Mouse (Mus musculus) Patski (cell line): Measurements from ENCODE around the gene Cyth2. TPM values are rescaled to one million over a fixed set of nuclear protein-coding genes. Genes with fewer than 3 reads are reported as not detected.

ENCODE experiments used
- ATAC-seq: fragments of 100-300 bp; one replicate; pipeline ENCODE4 v1.8.0; 2021
- CTCF ChIA-PET: fragments of 350-600 bp; sonication (Branson Sonifier 250); formaldehyde crosslinking; loops from one replicate; lab custom pipeline; 2022; ENCODE audit warnings: inconsistent platforms; lab: Charles Lee
- POLR2A ChIA-PET: fragments of 350-600 bp; sonication (Branson Sonifier 250); formaldehyde crosslinking; loops from one replicate; lab custom pipeline; 2022; ENCODE audit warnings: antibody characterized with exemption, inconsistent platforms; lab: Charles Lee
- DNase-seq: peaks from one replicate; pipeline ENCODE4 v3.0.0-alpha.2; 2011; ENCODE audit warnings: low read depth, low spot score
- H3K27me3 ChIP-seq: fragments of 371-371 bp; one replicate; pipeline ENCODE4 v1.5.1; 2021
- CTCF ChIP-seq: fragments of 100-300 bp; IDR thresholded peaks from one replicate; pipeline ENCODE4 v1.5.1; 2021
- in situ Hi-C: fragments of 300-500 bp; cut with MboI; formaldehyde crosslinking; loops from 3 replicates; pipeline ENCODE4 v1.11.1; 2018; ENCODE audit warnings: low pct_unique_long_range_greater_than_20kb, mixed read lengths
- polyA plus RNA-seq: library from polyadenylated mRNA; unstranded; gene quantifications from one replicate; pipeline ENCODE4 v1.2.3, GENCODE M21; 2021

Cyth2 gene
- polyA plus RNA-seq, 1 experiment from 2014 or later, result 149 TPM

DNA sequence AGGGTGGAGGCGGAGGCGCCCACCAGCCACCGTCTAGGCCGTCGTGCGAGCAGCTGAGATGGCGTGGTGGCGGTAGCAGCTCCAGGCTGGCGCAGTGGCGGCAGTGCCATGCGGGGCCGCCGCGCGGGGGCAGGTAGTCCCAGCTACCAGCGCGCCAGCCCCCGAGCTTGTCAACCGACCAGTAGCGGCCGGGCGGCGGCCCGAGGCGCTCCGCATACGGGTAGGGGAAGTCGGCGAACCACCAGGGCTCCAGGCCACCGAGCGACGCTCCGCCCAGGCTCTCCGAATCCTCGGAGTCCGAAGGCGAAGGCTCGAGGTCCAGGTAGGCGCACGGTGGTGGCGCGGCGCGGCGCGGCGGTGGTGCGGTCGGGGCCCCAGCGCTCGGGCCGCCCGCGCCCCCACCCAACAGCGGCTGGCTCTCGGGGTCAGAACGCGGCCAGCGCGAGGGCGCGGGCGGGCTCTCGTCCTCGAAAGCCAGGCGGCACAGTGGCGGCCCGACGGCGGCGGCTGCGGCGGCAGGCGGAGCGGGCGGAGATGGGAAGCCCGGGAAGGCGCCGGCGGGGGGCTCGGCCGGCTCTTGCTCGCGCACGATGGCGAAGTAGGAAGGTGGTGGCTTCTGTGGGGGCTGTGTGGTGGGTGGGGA lies 18.9 kb upstream of the Cyth2 start:
- POLR2A ChIA-PET, result no interaction called here
- ATAC-seq (no peak), DNase-seq (no peak)
- in situ Hi-C loops, result no loop called here
- TF ChIP-seq CTCF, result no peak
- H3K27me3 ChIP-seq, result no peaks in the 10 kb centered on the region
- CTCF ChIA-PET, result no interaction called here

DNA sequence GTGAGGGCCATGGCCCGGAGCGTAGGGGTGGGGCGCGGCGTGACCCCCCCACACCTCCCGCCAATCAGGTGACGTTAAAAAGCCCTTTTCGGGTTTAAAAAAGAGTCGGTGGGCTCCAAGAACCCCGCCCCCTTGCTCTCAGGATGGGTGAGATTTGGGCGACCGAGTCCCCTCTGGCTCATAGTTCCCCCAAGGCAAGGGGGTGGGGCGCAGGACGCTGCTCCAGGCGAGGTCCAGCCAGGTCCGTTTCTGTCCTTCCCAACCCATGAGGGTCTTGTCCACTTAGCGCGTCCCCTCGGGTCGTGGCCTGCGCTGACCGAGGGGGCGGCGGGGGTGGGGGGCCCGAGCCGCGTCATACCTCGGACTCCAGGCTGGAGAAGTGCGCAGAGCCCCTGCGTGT lies 18.0 kb upstream of the Cyth2 start:
- in situ Hi-C loops, result no loop called here
- TF ChIP-seq CTCF, result no peak
- ATAC-seq, result no peak
- ChIA-PET POLR2A (no interaction called here), CTCF (no interaction called here)
- H3K27me3 ChIP-seq, result no peaks in the 10 kb centered on the region
- no peak for DNase-seq

DNA sequence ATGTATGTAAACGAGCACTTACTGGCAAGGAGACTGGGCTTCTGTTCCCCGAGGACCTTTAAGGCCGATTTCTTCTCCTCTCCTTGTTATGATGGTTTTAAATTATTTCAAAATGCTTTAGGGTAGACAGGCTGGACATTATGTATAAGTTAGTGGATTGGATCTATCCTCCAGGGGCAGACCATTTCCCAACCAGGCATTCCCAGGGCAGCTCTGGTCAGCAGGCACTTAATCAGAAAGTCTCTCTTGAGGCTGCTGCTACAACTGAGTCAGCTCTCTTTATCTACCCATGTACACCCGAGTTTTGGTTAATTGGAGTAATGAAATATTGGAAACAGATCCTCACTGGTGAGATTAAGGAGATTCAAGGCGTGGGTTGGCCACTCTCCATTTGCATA lies 16.7 kb upstream of the Cyth2 start:
- ChIA-PET POLR2A (no interaction called here), CTCF (interaction anchor here (1.1 kb wide), 1 partner anchor 10 kb away, joined by 3 read pairs; no protein-coding TSS in a partner anchor)
- in situ Hi-C loops, result no loop called here
- no peak for TF ChIP-seq CTCF
- no peak for ATAC-seq
- no peak for DNase-seq
- no peaks in the 10 kb centered on the region for H3K27me3 ChIP-seq

DNA sequence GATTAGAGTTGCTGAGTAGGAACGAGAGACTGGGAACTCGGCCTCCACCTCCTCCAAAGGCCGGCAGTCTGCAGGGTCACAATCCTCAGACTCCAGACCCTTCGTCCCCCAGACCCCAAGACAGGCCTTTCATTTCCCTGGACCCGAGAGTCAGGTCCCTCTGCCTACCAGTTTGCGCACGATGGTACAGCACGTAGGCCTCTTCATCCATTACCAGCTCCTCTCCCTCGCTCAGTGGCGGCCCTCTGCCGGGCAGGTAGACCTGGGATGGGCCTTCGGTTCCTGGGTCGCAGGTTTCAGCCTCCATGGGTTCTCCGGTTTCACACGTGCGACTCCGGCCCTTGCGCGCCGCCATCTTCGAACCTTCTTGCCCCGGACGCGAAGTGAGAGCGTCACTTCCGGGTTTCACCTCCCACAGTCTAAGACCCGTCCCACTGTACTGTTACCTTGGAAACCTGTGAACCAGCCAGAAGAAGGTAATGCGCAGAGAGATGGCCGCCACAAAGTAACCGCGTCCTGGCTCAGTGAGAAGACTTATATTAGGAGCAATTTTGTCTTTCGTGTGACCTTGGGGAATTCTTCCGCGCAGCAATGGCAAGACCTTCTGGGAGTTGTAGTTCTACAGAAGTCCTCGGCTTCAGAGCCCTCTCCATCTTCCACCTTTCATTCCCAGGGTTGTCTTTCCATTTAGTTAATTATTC lies 16.2 kb upstream of the Cyth2 start, which contains the start of gene Grwd1:
Gene Grwd1, minus strand, starts transcription at position 518 of the 701 bp plus-strand sequence.
- DNase-seq (peak; percentile 64), ATAC-seq (peak; percentile 57)
- ChIA-PET POLR2A (no interaction called here), CTCF (interaction anchor here (1.1 to 1.5 kb wide), 3 partner anchors 10 to 42 kb away, joined by 3 to 5 read pairs (median 3); partner anchors contain the start of gene Kdelr1)
- H3K27me3 ChIP-seq, result no peaks in the 10 kb centered on the region
- no peak for TF ChIP-seq CTCF
- in situ Hi-C loops, result no loop called here

DNA sequence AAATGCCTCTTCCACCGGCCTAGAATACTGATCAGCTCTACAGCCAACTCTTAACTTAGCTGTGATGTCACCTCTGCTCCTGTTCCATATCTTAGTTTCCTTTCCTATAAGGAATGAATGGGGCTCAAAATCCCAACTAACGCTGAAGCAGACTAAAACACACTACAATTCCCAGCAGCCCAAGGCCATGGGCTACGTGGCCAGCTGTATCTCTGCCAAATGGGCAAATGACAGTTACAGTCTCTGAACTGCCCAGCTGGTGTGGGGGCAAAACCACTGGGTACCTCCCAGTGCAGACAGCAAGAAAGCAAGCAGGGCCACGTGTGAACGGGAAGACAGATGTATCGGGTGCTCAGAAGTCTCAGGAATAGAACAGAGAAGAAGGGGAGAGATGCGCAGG lies 12.2 kb upstream of the Cyth2 start:
- ChIA-PET POLR2A (no interaction called here), CTCF (interaction anchor here (1.1 kb wide), 1 partner anchor 25 kb away, joined by 4 read pairs; no protein-coding TSS in a partner anchor)
- in situ Hi-C loops, result no loop called here
- no peak for TF ChIP-seq CTCF
- ATAC-seq (no peak), DNase-seq (no peak)
- H3K27me3 ChIP-seq, result no peaks in the 10 kb centered on the region

DNA sequence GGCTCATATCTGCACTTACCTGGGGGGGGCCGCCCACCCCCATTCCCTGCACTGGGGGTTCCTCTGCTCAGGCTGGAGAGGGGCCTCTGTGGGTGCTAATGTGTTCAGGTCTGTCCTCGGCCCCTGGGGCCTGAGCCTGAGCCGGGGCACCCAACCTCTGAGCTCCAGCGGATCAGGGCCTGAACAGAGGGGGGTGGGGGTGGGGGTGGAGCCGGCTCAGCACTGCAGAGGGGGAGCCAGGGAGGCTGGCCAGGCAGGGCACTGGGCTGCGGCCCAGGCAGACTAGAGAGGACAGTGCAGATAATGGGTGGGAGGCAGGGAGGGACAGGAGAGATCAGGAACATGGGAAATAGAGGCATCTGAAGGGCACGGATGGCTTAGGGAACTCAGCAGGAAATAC lies 10.2 kb upstream of the Cyth2 start, which contains the start of gene Kcnj14:
Gene Kcnj14, minus strand, starts transcription at position 185 of the 400 bp plus-strand sequence.
- ChIA-PET POLR2A (no interaction called here), CTCF (no interaction called here)
- no peak for TF ChIP-seq CTCF
- DNase-seq (no peak), ATAC-seq (peak; percentile 9)
- H3K27me3 ChIP-seq, result no peaks in the 10 kb centered on the region
- in situ Hi-C loops, result no loop called here

DNA sequence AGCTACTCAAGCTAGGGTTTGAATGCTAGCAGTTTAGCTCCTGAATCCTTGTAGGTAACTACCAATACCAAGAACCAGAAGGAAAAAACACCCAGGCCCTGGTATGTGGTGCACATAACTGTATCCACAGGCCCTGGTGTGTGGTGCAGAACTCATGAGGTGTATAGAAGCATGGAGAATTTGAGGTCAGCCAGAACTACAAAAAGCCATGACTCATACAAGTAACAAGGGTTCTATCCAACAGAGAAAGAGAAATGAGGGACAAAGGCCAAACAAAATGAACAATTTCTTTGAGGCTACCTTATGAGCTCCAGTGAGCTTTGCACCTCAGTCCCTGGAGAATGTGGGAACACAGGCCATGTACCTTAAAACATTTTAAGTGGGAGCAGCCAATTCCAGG lies 6.5 kb upstream of the Cyth2 start:
- POLR2A ChIA-PET, result no interaction called here
- CTCF ChIA-PET, result interaction anchor here (0.8 kb wide), 1 partner anchor 10 kb away, joined by 3 read pairs; the partner anchor contains the start of gene Grwd1

DNA sequence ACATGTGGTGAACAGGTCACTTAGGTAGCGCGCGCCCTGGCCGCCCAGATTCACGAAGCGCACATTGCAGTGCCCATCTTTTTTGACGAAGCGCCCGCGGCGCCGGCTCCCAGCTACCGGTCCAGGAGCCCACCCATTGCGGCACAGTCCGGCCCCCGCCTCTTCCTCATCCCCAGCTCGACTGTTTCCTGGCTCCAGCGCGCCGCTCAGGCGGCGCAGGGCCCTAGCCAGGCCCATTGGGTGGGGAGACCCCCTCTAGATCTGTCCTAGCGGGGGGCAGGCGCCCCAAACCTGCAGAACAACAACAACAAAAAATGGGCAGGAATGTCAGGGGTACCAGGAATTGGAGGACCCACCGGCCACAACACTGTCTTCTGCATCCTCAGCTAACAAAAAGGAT lies 5.5 kb upstream of the Cyth2 start:
- DNase-seq (no peak), ATAC-seq (no peak)
- ChIA-PET CTCF (no interaction called here), POLR2A (no interaction called here)
- in situ Hi-C loops, result no loop called here
- no peaks in the 10 kb centered on the region for H3K27me3 ChIP-seq
- no peak for TF ChIP-seq CTCF

More for the DNA sequence above, 6.5 kb upstream of the Cyth2 start:
- ATAC-seq (peak; percentile 70), DNase-seq (peak; percentile 58)
- in situ Hi-C loops, result no loop called here
- TF ChIP-seq CTCF, result no peak
- H3K27me3 ChIP-seq, result no peaks in the 10 kb centered on the region

DNA sequence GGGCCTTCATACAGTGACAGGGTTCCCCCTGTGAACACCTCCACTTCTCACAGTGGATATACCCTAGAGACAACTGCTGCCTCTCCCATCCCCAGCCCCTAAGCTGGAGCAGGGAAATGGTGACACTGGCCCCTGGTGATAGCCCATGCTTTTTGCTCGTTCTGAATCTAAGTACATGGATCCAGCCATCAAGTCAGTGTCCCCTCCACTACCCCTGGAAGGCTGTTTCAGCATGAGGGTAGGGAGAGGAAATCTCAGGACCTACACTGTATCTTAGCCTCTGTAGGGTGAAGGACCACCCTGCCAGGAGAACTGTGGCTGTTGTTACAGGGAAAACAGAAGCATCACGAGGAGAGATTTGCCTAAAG lies 1.6 kb upstream of the Cyth2 start:
- CTCF ChIA-PET, result no interaction called here
- DNase-seq, result no peak
- TF ChIP-seq CTCF, result no peak
- H3K27me3 ChIP-seq, result no peaks in the 10 kb centered on the region
- in situ Hi-C loops, result no loop called here
- POLR2A ChIA-PET, result no interaction called here
- ATAC-seq, result no peak

DNA sequence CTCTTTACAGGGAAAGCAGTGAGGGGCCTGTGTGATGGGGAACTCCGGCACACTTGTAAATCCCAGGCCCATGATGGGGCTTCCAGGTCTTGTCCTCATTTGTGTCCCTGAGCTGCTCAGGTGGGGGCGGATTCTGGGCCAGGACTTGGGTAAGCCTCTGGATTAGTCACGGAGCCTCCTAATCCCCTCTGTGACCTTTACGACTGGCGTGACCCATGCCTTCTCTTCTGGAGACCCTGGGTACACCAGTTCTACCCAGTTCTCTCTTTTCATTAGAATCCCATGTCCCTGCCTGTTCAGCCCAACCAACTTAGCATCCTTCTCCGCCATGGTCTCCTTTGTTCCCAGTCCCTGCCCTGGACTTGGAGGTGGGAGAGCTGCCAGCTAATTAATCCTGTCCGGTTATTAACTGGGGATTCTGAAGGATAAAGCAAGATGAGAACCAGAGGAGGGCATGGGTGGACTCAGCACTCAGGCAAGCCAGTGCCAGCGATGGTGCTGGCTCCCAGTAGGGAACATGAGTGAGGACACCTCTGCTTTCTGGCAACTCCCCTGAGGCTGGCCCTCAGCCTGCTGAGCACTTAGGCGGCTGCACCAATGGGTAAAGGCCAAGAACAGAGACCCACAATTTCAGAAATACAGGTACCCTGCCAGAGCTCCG lies 1.1 kb upstream of the Cyth2 start:
- ChIA-PET POLR2A (interaction anchor here (1.5 kb wide), 1 partner anchor 58 kb away, joined by 3 read pairs; no protein-coding TSS in a partner anchor), CTCF (interaction anchor here (1.6 kb wide), 1 partner anchor 57 kb away, joined by 3 read pairs; no protein-coding TSS in a partner anchor)
- in situ Hi-C loops, result no loop called here
- TF ChIP-seq CTCF, result no peak
- no peaks in the 10 kb centered on the region for H3K27me3 ChIP-seq
- DNase-seq (no peak), ATAC-seq (no peak)
